Mouse (Mus musculus) right cerebral cortex, postnatal 10 days (tissue): ENCODE measurements around the gene Actr1a.
A peak's percentile ranks its signal among the peaks of the same experiment; 100 is the strongest.

Experiments
- DNase-seq, 2 experiments: peaks; one replicate each; pipeline ENCODE4 v3.0.0; 2021; ENCODE audit warnings: low spot score in 2 of 2

Gene Actr1a

GRCm38 (mm10) chr19:46327531-46328064 is 68.0 kb downstream of the Actr1a start:
- DNase-seq: peak in 1 of 2 experiments; percentile 53
